Mouse (Mus musculus): ENCODE data around the gene 2610028H24Rik.

2610028H24Rik gene

DNA sequence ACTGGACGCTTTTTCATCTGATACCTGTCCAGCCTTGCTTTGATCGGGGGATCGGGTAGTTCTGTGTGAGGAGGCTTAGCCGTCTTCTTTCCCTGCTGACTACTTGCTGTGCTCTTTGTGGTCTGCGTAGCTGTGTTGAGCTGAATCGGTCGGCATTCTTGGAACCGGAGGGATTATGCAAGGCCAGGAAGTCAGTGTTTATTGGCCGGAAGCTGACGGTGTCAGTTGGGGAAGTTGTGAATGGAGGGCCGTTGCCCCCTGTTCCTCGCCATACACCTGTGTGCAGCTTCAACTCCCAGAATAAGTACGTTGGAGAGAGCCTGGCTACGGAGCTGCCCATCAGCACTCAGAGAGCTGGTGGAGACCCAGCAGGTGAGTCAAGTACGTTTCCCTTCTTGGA, 40.3 kb downstream of the 2610028H24Rik start:
- in situ Hi-C loops (cut with MboI): no loop called here

- in situ Hi-C loops (cut with MboI): no loop called here
These were observed 44.6 kb downstream of the 2610028H24Rik start for GRCm38 (mm10) chr10:76493527-76493926.

GRCm38 (mm10) chr10:76495501-76495900, 46.6 kb downstream of the 2610028H24Rik start:
- in situ Hi-C loops (cut with MboI): no loop called here

GRCm38 (mm10) chr10:76496366-76496765, 47.5 kb downstream of the 2610028H24Rik start:
- in situ Hi-C loops (cut with MboI): no loop called here

DNA sequence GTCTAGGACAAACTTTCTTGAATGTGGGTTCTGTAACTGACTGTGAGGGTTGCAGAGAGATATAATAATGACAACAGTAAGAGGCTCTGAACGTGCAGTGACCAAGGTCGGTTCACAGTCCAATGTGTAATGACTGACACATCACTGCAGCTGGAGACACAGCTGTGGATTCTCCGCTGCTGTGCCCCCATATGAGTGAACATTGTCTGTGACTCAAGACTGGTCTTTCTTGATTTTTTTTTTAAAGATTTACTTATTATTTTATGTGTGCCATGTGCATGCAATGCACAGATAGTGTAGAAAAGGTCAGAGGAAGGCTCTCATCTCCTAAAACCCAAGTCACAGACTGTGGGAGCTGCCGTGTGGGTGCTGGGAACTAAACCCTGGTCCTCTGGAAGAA, 48.6 kb downstream of the 2610028H24Rik start:
- in situ Hi-C loops (cut with MboI): no loop called here

GRCm38 (mm10) chr10:76504271-76504943, 55.5 kb downstream of the 2610028H24Rik start:
- in situ Hi-C loops (cut with MboI): no loop called here

- in situ Hi-C loops (cut with MboI): no loop called here
These were observed 57.0 kb downstream of the 2610028H24Rik start for GRCm38 (mm10) chr10:76505865-76506264.

All from mature B cell (primary cell).